9 mouse cellular contexts compared by ENCODE assay signal in the genomic region with DNA sequence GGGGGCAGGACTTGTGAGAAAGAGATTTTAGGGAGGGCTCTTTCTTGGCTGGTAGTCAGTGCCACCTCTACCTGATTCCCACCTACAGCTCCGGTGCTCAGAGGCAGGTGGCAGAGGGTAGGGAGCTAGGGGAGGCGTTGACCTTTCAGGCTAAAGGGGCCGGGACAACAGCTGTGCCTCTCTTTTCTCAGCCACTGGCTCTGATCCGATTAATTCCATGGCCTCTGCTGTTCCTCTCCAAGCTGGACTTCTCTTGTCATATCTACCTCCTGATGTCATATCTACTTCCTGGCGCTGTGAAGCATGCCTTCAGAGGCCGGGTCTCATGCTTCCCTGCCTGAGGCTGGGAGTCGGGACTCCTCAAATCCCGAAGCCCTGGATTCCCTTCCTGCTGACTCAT. TPM values are rescaled to one million over a fixed set of nuclear protein-coding genes. Genes with fewer than 3 reads are reported as not detected.
DNase-seq lines count a peak whose midpoint lies in the region; ATAC-seq and TF ChIP-seq lines count a peak whose summit lies in the region.
"Had no signal": no experiment of that assay in that cellular context is flagged by ENCODE, and none has a peak within 500 bp of the region (broad histone marks: within the 10 kb centered on the region; RNA-seq: fewer than 3 reads in every experiment).

No protein-coding gene starts in this region.

- no peak for TF ChIP-seq CTCF in kidney, postnatal 0 days (IDR thresholded peaks at IDR 0.05; ENCODE audit: low read depth)

- 0 out of 2 replicates have a peak overlapping the region, but pooled peaks have one; percentile 55 for H3K9ac ChIP-seq in forebrain, embryonic 15.5 days (replicated peaks)
- no peak overlapping the region for H3K9ac ChIP-seq in forebrain, embryonic 11.5 days (ENCODE audit: low read length)
- H3K9ac ChIP-seq in kidney, postnatal 0 days (ENCODE audit: low read depth, low read length), result no peak overlapping the region
- 0 out of 2 replicates have a peak overlapping the region, but pooled peaks have one; percentile 64 for H3K9ac ChIP-seq in intestine, embryonic 16.5 days (ENCODE audit: low read depth, low read length)

- DNase-seq in forebrain, embryonic 11.5 days (ENCODE audit: low spot score), result no peak
- no peak for DNase-seq in kidney, postnatal 0 days (ENCODE audit: low spot score)
- DNase-seq in kidney, adult 8-10 months, result no peak
- no peak for DNase-seq in left cerebral cortex, adult 9 months (ENCODE audit: low spot score in 2 of 2)
- DNase-seq in testis, postnatal 14 days (ENCODE audit: low spot score), result no peak
- DNase-seq: layer of hippocampus, postnatal 36 days had no signal

- H3K36me3 ChIP-seq in forebrain, embryonic 15.5 days, result no peaks in the 10 kb centered on the region
- H3K36me3 ChIP-seq in forebrain, embryonic 11.5 days (ENCODE audit: control insufficient read depth, insufficient read depth, low read length), result no peaks in the 10 kb centered on the region
- no peaks in the 10 kb centered on the region for H3K36me3 ChIP-seq in kidney, postnatal 0 days (ENCODE audit: insufficient read depth, low read length)
- no peaks in the 10 kb centered on the region for H3K36me3 ChIP-seq in intestine, embryonic 16.5 days (ENCODE audit: control insufficient read depth, insufficient read depth, low read length)

- no peak overlapping the region for H3K27ac ChIP-seq in forebrain, embryonic 15.5 days (replicated peaks)
- no peak overlapping the region for H3K27ac ChIP-seq in forebrain, embryonic 11.5 days (ENCODE audit: low read depth, low read length)
- 0 out of 2 replicates have a peak overlapping the region, but pooled peaks have one; percentile 31 for H3K27ac ChIP-seq in kidney, postnatal 0 days
- H3K27ac ChIP-seq in intestine, embryonic 16.5 days (ENCODE audit: low read length), result 0 out of 2 replicates have a peak overlapping the region, but pooled peaks have one; percentile 17

- H3K4me1 ChIP-seq in forebrain, embryonic 15.5 days, result peaks cover 32% of the 10 kb centered on the region
- peaks cover 26% of the 10 kb centered on the region for H3K4me1 ChIP-seq in forebrain, embryonic 11.5 days (replicated peaks; ENCODE audit: control insufficient read depth, insufficient read depth, low read length)
- peaks cover 35% of the 10 kb centered on the region for H3K4me1 ChIP-seq in kidney, postnatal 0 days (replicated peaks; ENCODE audit: insufficient read depth, low read length)
- H3K4me1 ChIP-seq in intestine, embryonic 16.5 days (ENCODE audit: control insufficient read depth, insufficient read depth, low read length), result peaks cover 16% of the 10 kb centered on the region

- no peak for ATAC-seq in forebrain, embryonic 15.5 days (replicated peaks)
- ATAC-seq in forebrain, embryonic 11.5 days (replicated peaks; ENCODE audit: low FRiP score), result no peak
- ATAC-seq in kidney, postnatal 0 days (replicated peaks; ENCODE audit: low FRiP score, low read depth), result no peak
- ATAC-seq in intestine, embryonic 16.5 days, result no peak; the same call in 1 of the 2 replicates
- ATAC-seq in neutrophil, adult 5-6 weeks (ENCODE audit: extremely low read depth, insufficient number of reproducible peaks, low FRiP score, poor library complexity, severe bottlenecking), result 0 out of 2 replicates have a peak, but pooled peaks have one; percentile 11

- H3K4me3 ChIP-seq in forebrain, embryonic 15.5 days, result no peak overlapping the region
- no peak overlapping the region for H3K4me3 ChIP-seq in forebrain, embryonic 11.5 days (ENCODE audit: low read depth, low read length)
- no peak overlapping the region for H3K4me3 ChIP-seq in kidney, postnatal 0 days (replicated peaks; ENCODE audit: low read depth, low read length)
- H3K4me3 ChIP-seq in intestine, embryonic 16.5 days (ENCODE audit: low read length), result no peak overlapping the region

- 40% methylated on average over 8 of the region's 8 CpGs for WGBS in forebrain, embryonic 15.5 days
- 27% methylated on average over 8 of the region's 8 CpGs for WGBS in forebrain, embryonic 11.5 days
- WGBS in kidney, postnatal 0 days, result 42% methylated on average over 8 of the region's 8 CpGs
- 48% methylated on average over 8 of the region's 8 CpGs for WGBS in intestine, embryonic 16.5 days

- H3K4me2 ChIP-seq in forebrain, embryonic 15.5 days (replicated peaks), result no peak overlapping the region
- no peak overlapping the region for H3K4me2 ChIP-seq in forebrain, embryonic 11.5 days (ENCODE audit: low read depth, low read length, severe bottlenecking)
- no peak overlapping the region for H3K4me2 ChIP-seq in kidney, postnatal 0 days (ENCODE audit: low read length)
- H3K4me2 ChIP-seq in intestine, embryonic 16.5 days (ENCODE audit: low read depth, low read length), result peak overlapping the region; percentile 94; the same call in 1 of the 2 replicates

- peaks cover 14% of the 10 kb centered on the region; the same call in 1 of the 2 replicates for H3K27me3 ChIP-seq in forebrain, embryonic 15.5 days
- peaks cover 20% of the 10 kb centered on the region for H3K27me3 ChIP-seq in forebrain, embryonic 11.5 days (ENCODE audit: control insufficient read depth, insufficient read depth, low read length)
- no peaks in the 10 kb centered on the region; the same call in 1 of the 2 replicates for H3K27me3 ChIP-seq in kidney, postnatal 0 days (ENCODE audit: insufficient read depth, low read length)
- H3K27me3 ChIP-seq in intestine, embryonic 16.5 days (replicated peaks; ENCODE audit: control insufficient read depth, insufficient read depth, low read length), result peaks cover 20% of the 10 kb centered on the region

- H3K9me3 ChIP-seq in forebrain, embryonic 15.5 days, result no peaks in the 10 kb centered on the region
- H3K9me3 ChIP-seq in forebrain, embryonic 11.5 days (ENCODE audit: control insufficient read depth, low read length), result no peaks in the 10 kb centered on the region
- H3K9me3 ChIP-seq in kidney, postnatal 0 days (replicated peaks; ENCODE audit: low read length), result no peaks in the 10 kb centered on the region
- H3K9me3 ChIP-seq in intestine, embryonic 16.5 days (ENCODE audit: control insufficient read depth, low read length), result no peaks in the 10 kb centered on the region

RNA-seq across cellular contexts. Expression of a gene that starts 1.3 kb away (rescaled TPM):
- 24.2 and 24.4 TPM in 2 replicates for polyA plus RNA-seq in forebrain, embryonic 15.5 days (2015; fragmentation: Nextera tagmentation; extraction: Ambion mirVana)
- polyA plus RNA-seq in forebrain, embryonic 11.5 days (2014; fragmentation: Nextera tagmentation; extraction: Ambion mirVana), result 6.7 TPM in 2 replicates
- polyA plus RNA-seq in kidney, postnatal 0 days (2015; fragmentation: Nextera tagmentation; extraction: Ambion mirVana), result 12.9 and 14.7 TPM in 2 replicates
- polyA plus RNA-seq in intestine, embryonic 16.5 days (2015; fragmentation: Nextera tagmentation; extraction: Ambion mirVana), result 10.1 TPM in 2 replicates
- not detected in 2 replicates for total RNA-seq in neutrophil, adult 5-6 weeks (2017)

RNA-seq across cellular contexts. Expression of a gene that starts 11.5 kb away (rescaled TPM):
- polyA plus RNA-seq in forebrain, embryonic 15.5 days (2015; fragmentation: Nextera tagmentation; extraction: Ambion mirVana), result 1.7 and 1.8 TPM in 2 replicates
- 1.6 and 2.6 TPM in 2 replicates for polyA plus RNA-seq in forebrain, embryonic 11.5 days (2014; fragmentation: Nextera tagmentation; extraction: Ambion mirVana)
- 0.89 and 1.2 TPM in 2 replicates for polyA plus RNA-seq in kidney, postnatal 0 days (2015; fragmentation: Nextera tagmentation; extraction: Ambion mirVana)
- polyA plus RNA-seq in intestine, embryonic 16.5 days (2015; fragmentation: Nextera tagmentation; extraction: Ambion mirVana), result 0.98 and 1.6 TPM in 2 replicates
- total RNA-seq in neutrophil, adult 5-6 weeks (2017), result 1.7 TPM in 1 of 2 replicates, not detected in the other
- total RNA-seq: layer of hippocampus, postnatal 36 days had no signal

RNA-seq across cellular contexts. Expression of a gene that starts 32.8 kb away (rescaled TPM):
- polyA plus RNA-seq in forebrain, embryonic 15.5 days (2015; fragmentation: Nextera tagmentation; extraction: Ambion mirVana), result 335 and 338 TPM in 2 replicates
- polyA plus RNA-seq in forebrain, embryonic 11.5 days (2014; fragmentation: Nextera tagmentation; extraction: Ambion mirVana), result 527 and 580 TPM in 2 replicates
- polyA plus RNA-seq in kidney, postnatal 0 days (2015; fragmentation: Nextera tagmentation; extraction: Ambion mirVana), result 351 and 359 TPM in 2 replicates
- 301 and 311 TPM in 2 replicates for polyA plus RNA-seq in intestine, embryonic 16.5 days (2015; fragmentation: Nextera tagmentation; extraction: Ambion mirVana)
- total RNA-seq in neutrophil, adult 5-6 weeks (2017), result 1,051 and 1,081 TPM in 2 replicates

RNA-seq across cellular contexts. Expression of a gene that starts 42.3 kb away (rescaled TPM):
- polyA plus RNA-seq in forebrain, embryonic 15.5 days (2015; fragmentation: Nextera tagmentation; extraction: Ambion mirVana), result 13.7 and 14.6 TPM in 2 replicates
- polyA plus RNA-seq in forebrain, embryonic 11.5 days (2014; fragmentation: Nextera tagmentation; extraction: Ambion mirVana), result 13.2 and 15.9 TPM in 2 replicates
- polyA plus RNA-seq in kidney, postnatal 0 days (2015; fragmentation: Nextera tagmentation; extraction: Ambion mirVana), result 16.2 and 17.3 TPM in 2 replicates
- 5.7 and 8.3 TPM in 2 replicates for polyA plus RNA-seq in intestine, embryonic 16.5 days (2015; fragmentation: Nextera tagmentation; extraction: Ambion mirVana)
- total RNA-seq in neutrophil, adult 5-6 weeks (2017), result 0.12 and 0.35 TPM in 2 replicates

RNA-seq across cellular contexts. Expression of a gene that starts 59.0 kb away (rescaled TPM):
- 1.7 and 2.8 TPM in 2 replicates for polyA plus RNA-seq in forebrain, embryonic 15.5 days (2015; fragmentation: Nextera tagmentation; extraction: Ambion mirVana)
- polyA plus RNA-seq in forebrain, embryonic 11.5 days (2014; fragmentation: Nextera tagmentation; extraction: Ambion mirVana), result 1.7 TPM in 2 replicates
- polyA plus RNA-seq in kidney, postnatal 0 days (2015; fragmentation: Nextera tagmentation; extraction: Ambion mirVana), result 30.5 and 33.3 TPM in 2 replicates
- polyA plus RNA-seq in intestine, embryonic 16.5 days (2015; fragmentation: Nextera tagmentation; extraction: Ambion mirVana), result 50.4 and 54.9 TPM in 2 replicates
- 0.12 TPM in 2 replicates for total RNA-seq in neutrophil, adult 5-6 weeks (2017)

Comparison
In these comparisons a context has a peak if more than half of its experiments do, and no peak if none do; other contexts are left out.
1. H3K9ac ChIP-seq: peak in forebrain, embryonic 15.5 days (single experiment) and intestine, embryonic 16.5 days (single experiment); none in forebrain, embryonic 11.5 days (single experiment) and kidney, postnatal 0 days (single experiment).
2. H3K27ac ChIP-seq: peak in kidney, postnatal 0 days (single experiment) and intestine, embryonic 16.5 days (single experiment); none in forebrain, embryonic 15.5 days (single experiment) and forebrain, embryonic 11.5 days (single experiment).